Mouse (Mus musculus) olfactory bulb, adult 2 months (tissue): Measurements from ENCODE around the gene Cyp2d22. TPM values are rescaled to one million over a fixed set of nuclear protein-coding genes. Genes with fewer than 3 reads are reported as not detected.

Experiments used
- H3K27ac ChIP-seq: fragments of 200-500 bp; 2 replicates; pipeline ENCODE4 v1.5.1; 2012; ENCODE audit warnings: low read depth, low read length; ENCODE audit not compliant: insufficient read depth
- H3K4me1 ChIP-seq: fragments of 200-500 bp; 2 replicates; pipeline ENCODE4 v1.6.1; 2012; ENCODE audit warnings: low read length; ENCODE audit not compliant: control insufficient read depth, insufficient read depth
- H3K4me3 ChIP-seq: fragments of 200-500 bp; 2 replicates; pipeline ENCODE4 v1.5.1; 2012; ENCODE audit warnings: mild to moderate bottlenecking, low read depth, low read length, moderate library complexity; ENCODE audit not compliant: insufficient read depth
- CTCF ChIP-seq: fragments of 200-500 bp; IDR thresholded peaks from 2 replicates; pipeline ENCODE4 v1.5.1; 2012; ENCODE audit warnings: low read depth, mild to moderate bottlenecking, low read length, moderate library complexity; ENCODE audit not compliant: insufficient read depth
- POLR2A ChIP-seq: fragments of 200-500 bp; IDR thresholded peaks from 2 replicates; pipeline ENCODE4 v1.6.1; 2012; ENCODE audit warnings: mild to moderate bottlenecking, low read depth, low read length, moderate library complexity; ENCODE audit not compliant: insufficient read depth
- WGBS: fragments of 180-500 bp; shearing (Covaris S2); methylation state at CpG from one replicate; pipeline ENCODE4 v1.1.7; 2018; 5-methylcytosine and 5-hydroxymethylcytosine counted together
- polyA plus RNA-seq: library from polyadenylated mRNA; stranded (reverse); fragments of >200 nt; gene quantifications from 2 replicates; pipeline ENCODE4 v1.2.4, GENCODE M21; 2012; ENCODE audit warnings: low replicate concordance; ENCODE audit not compliant: missing spikeins, insufficient read depth, insufficient read length

The Cyp2d22 gene
- polyA plus RNA-seq, 1 experiment = not detected

GRCm38 (mm10) chr15:82339150-82339549 lies 40.9 kb downstream of the Cyp2d22 start:
- no peak for TF ChIP-seq CTCF
- no peak for TF ChIP-seq POLR2A
- WGBS = 44% methylated on average over 10 of the region's 10 CpGs
- H3K27ac ChIP-seq = peak overlapping the region; percentile 36; the same call in 1 of the 2 replicates

DNA sequence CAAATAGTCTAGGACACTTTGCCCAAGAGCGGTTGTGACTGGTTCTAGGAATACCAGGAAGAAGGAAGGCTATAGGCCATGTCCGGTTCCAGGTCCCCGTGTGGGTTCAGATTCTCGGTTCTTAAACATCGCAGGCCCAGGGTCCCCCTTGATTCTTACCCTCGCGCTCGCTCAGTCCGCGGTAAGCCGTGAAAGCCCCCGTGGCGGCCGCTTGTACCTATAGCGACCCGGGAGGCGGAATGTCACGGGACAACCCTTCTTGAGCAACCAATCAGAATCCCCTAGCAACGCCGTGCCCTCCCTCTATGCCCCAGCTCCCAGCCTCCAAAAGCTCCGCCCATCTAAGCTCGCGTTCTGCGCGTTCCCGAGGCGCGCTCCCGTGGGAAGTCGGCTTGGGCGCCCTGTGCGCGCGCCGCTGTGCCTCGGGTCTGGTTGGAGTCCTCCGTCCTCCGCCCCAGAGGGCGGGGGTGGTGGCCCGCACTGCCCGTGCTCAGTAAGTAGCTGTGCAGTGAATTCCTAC lies 41.4 kb downstream of the Cyp2d22 start, which contains the start of the genes Naga, Pheta2 and Smdt1:
Naga (minus strand) TSS at position 333 of the 520 bp plus-strand sequence.
Pheta2 (plus strand) TSS at position 350 of the 520 bp plus-strand sequence.
Smdt1 (plus strand) TSS at position 367 of the 520 bp plus-strand sequence.
- Histone ChIP-seq H3K4me1 (peaks cover 25% of the 10 kb centered on the region), H3K4me3 (peak within 1 kb of the TSS; percentile 80), H3K27ac (peak within 1 kb of the TSS; percentile 36; the same call in 1 of the 2 replicates)
- TF ChIP-seq POLR2A = peak; percentile 45; the same call in 1 of the 2 replicates
- no peak for TF ChIP-seq CTCF
- WGBS = under 1% methylated on average over 41 of the region's 41 CpGs

More at GRCm38 (mm10) chr15:82339150-82339549, 40.9 kb downstream of the Cyp2d22 start:
- H3K4me1 ChIP-seq = peaks cover 25% of the 10 kb centered on the region
- peak overlapping the region; percentile 80 for H3K4me3 ChIP-seq

GRCm38 (mm10) chr15:82337875-82338274 lies 42.2 kb downstream of the Cyp2d22 start:
- Histone ChIP-seq H3K27ac (no peak overlapping the region), H3K4me1 (peaks cover 25% of the 10 kb centered on the region), H3K4me3 (peak overlapping the region; percentile 80)
- 28% methylated on average over 4 of the region's 4 CpGs for WGBS
- TF ChIP-seq CTCF (no peak), POLR2A (no peak)

GRCm38 (mm10) chr15:82336629-82337028 lies 43.4 kb downstream of the Cyp2d22 start:
- 74% methylated on average over 12 of the region's 12 CpGs for WGBS
- peaks cover 25% of the 10 kb centered on the region for H3K4me1 ChIP-seq
- TF ChIP-seq CTCF = no peak
- TF ChIP-seq POLR2A = no peak
- H3K4me3 ChIP-seq = no peak overlapping the region
- no peak overlapping the region for H3K27ac ChIP-seq

- Histone ChIP-seq H3K4me3 (no peak overlapping the region), H3K4me1 (peaks cover 19% of the 10 kb centered on the region), H3K27ac (no peak overlapping the region)
- WGBS = 95% methylated on average over 4 of the region's 4 CpGs
- TF ChIP-seq POLR2A = no peak
- no peak for TF ChIP-seq CTCF
Observed at GRCm38 (mm10) chr15:82335194-82335593, 44.9 kb downstream of the Cyp2d22 start.

DNA sequence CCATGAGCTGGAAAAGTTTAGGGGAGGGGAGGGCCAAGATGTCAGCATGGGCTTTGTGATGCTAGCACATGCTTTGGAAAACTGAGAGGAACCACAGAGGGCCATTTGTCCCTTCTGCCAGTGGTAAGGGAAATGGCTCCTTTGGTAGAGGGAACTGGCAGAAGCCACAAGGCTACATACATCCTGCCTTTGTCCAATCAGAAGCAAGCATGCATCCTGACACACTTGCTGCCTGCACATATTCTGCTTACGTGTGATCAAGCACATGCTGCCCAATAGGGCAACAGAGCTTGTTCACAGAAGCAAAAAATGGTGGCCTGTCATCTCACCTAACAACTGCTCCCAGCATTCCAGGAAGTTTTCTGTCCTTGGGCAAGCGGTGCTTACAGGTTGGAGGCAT lies 54.7 kb downstream of the Cyp2d22 start:
- no peak overlapping the region for H3K4me3 ChIP-seq
- TF ChIP-seq POLR2A (no peak), CTCF (no peak)
- WGBS = 84% methylated on average over 2 of the region's 2 CpGs
- no peaks in the 10 kb centered on the region for H3K4me1 ChIP-seq
- no peak overlapping the region for H3K27ac ChIP-seq

DNA sequence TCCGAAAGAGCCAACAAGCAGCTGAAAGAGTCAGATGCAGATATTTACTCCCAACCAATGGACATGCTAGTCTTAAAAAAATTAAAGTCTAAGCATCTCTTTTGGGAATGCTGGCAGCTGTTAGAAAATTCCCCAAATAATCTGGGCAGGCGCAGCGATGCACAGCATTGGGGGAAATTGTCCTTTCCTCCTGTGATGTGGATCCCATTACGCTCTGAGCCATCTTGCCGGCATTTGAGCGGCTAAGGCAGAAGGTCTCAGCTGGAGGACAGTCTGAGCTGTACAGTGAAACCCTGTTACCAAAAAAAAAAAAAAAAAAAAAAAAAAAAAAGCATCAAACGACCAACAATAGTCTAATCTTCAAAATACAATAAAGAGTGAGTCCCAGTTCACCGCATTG lies 57.9 kb downstream of the Cyp2d22 start:
- TF ChIP-seq CTCF (no peak), POLR2A (no peak)
- Histone ChIP-seq H3K4me3 (no peak overlapping the region), H3K27ac (no peak overlapping the region), H3K4me1 (no peaks in the 10 kb centered on the region)
- 79% methylated on average over 8 of the region's 8 CpGs for WGBS

Other genes starting within 250 kb of the Cyp2d22 start
- gene Srebf2, start 233.1 kb downstream of the Cyp2d22 start, polyA plus RNA-seq = 282 TPM in 1 of 2 replicates, not detected in the other
- gene Shisa8, start 167.4 kb downstream of the Cyp2d22 start, polyA plus RNA-seq = not detected in 2 replicates
- gene Tnfrsf13c, start 155.9 kb downstream of the Cyp2d22 start, polyA plus RNA-seq = not detected in 2 replicates
- not detected in 2 replicates for gene Cenpm, start 135.5 kb downstream of the Cyp2d22 start, polyA plus RNA-seq
- gene 1500009C09Rik, start 127.9 kb downstream of the Cyp2d22 start, polyA plus RNA-seq = not detected in 2 replicates
- 252 and 297 TPM in 2 replicates for gene Sept3, start 105.4 kb downstream of the Cyp2d22 start, polyA plus RNA-seq
- not detected in 2 replicates for gene Wbp2nl, start 81.3 kb downstream of the Cyp2d22 start, polyA plus RNA-seq
- gene Naga, start 41.3 kb downstream of the Cyp2d22 start, polyA plus RNA-seq = not detected in 2 replicates
- gene Pheta2, start 41.3 kb downstream of the Cyp2d22 start, polyA plus RNA-seq = not detected in 2 replicates
- not detected in 2 replicates for gene Smdt1, start 41.3 kb downstream of the Cyp2d22 start, polyA plus RNA-seq
- not detected in 2 replicates for gene Ndufa6, start 25.9 kb downstream of the Cyp2d22 start, polyA plus RNA-seq
- gene Cyp2d11, start 13.8 kb upstream of the Cyp2d22 start, polyA plus RNA-seq = not detected in 2 replicates
- not detected in 2 replicates for gene Cyp2d10, start 26.9 kb upstream of the Cyp2d22 start, polyA plus RNA-seq
- not detected in 2 replicates for gene Cyp2d9, start 53.2 kb upstream of the Cyp2d22 start, polyA plus RNA-seq
- gene Cyp2d12, start 174.8 kb upstream of the Cyp2d22 start, polyA plus RNA-seq = not detected in 2 replicates
- gene Cyp2d34, start 240.7 kb upstream of the Cyp2d22 start, polyA plus RNA-seq = not detected in 2 replicates